Mouse (Mus musculus): ENCODE measurements around the gene Spon2. TPM values are rescaled to one million over a fixed set of nuclear protein-coding genes. Genes with fewer than 3 reads are reported as not detected.

Gene Spon2
- 4.0 TPM in 1 of 2 replicates, not detected in the other for total RNA-seq (2015; ENCODE audit: low replicate concordance)
- 3.0 TPM in 1 of 2 replicates, not detected in the other for total RNA-seq (2017; ENCODE audit: low replicate concordance)

DNA sequence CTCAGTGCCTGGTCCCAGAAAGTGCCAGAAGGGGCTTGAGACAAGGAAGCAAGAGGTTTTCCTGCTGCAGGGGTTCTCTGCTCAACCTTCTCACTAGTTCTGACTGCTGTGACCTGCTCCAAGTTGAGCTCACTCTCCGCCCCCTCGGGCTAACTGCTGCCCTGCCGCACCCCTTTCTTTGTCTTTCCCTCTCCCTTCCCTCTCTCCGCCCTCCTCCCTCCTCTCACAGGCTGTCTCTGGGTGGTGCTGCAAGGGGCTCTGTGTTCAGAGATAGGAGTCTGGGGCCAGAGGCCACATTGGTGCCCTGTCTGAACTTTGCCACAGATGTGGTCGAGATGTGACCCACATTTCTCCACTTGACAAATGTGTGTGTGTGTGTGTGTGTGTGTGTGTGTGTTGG, at the start of gene Spon2:
Gene Spon2 (minus strand): TSS at position 375 of the 400 bp plus-strand sequence.
- ATAC-seq (replicated peaks; ENCODE audit: low FRiP score, poor library complexity, severe bottlenecking): 0 out of 2 replicates have a peak, but pooled peaks have one; percentile 40

DNA sequence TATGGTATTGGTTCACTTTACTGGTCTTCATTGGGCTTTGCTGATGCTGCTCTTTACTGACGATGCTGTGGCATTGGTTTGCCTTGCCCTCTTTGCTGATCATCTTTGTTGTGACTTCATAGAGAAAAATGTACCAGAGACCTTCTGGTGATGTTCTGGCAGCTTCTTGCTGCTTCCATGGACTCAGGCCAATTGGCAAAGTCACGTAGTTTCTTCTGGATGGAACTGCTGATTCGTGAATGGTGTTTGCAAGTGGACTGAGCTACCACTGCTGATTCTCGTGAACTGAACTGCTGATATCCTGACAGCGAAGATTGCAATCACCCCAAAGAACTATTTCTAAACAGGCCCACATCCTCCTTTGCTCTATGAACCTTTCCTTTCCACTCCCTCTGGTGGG, 36.2 kb upstream of the Spon2 start:
- no peak for ATAC-seq (replicated peaks; ENCODE audit: low FRiP score, poor library complexity, severe bottlenecking)

DNA sequence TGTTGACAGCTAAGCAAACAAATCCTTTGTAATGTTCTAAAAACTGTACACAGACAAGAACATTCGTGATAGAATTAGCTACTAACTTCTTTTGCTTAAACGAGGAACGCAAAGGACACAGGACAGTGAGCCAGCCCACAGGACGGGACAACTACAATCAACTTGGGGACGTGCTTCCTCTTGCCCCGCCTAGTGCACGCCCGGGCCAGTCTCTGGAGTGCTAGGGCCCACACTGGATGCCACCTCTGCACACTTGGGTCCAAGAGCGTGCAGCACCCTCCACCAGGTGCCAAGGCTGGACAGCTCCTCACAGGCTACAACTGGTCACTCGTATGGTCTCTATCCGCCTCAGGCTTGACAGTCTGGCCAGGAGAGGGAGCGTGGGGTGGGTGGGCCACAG, 29.9 kb upstream of the Spon2 start:
- no peak for ATAC-seq (replicated peaks; ENCODE audit: low FRiP score, poor library complexity, severe bottlenecking)

DNA sequence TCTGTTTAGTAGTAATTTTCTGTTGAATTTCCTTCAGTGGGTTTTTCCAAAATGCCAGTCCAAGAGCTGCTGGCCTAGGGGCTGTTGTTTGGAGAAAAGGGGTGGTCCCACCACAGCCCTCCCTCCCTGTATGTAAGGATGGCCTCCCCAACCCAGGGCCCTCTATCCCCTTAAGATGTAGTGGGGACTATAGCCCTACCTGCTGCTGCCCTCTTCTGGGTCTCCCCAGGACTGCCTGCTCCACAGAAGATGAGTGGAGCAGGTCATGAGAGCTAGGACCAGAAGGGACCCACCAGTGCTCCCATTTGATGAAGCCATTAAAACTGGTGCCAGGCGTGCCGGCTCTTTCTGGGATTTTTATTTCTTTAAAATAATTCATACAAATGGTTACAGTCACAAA, 29.1 kb upstream of the Spon2 start:
- ATAC-seq (replicated peaks; ENCODE audit: low FRiP score, poor library complexity, severe bottlenecking): no peak

DNA sequence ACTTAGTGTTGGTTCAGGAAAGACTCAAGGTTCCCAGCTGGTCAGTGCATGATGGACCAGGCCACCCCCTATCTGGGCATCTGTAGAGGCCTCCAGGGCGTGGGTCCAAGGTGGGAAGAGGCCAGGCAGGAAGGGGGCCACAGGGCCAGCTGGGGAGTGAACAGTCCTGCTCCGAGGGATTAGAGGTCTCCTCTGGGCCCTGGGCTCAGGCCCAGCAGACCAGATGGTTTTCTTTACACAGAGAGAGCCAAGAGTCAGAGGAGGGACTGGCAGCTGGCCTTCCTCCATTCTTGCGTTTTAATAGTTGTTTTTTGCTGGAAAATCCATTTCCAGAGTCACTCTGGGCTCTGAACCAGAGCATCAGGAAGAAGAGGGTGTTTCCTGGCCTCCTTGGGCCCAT, 27.4 kb upstream of the Spon2 start:
- no peak for ATAC-seq (replicated peaks; ENCODE audit: low FRiP score, poor library complexity, severe bottlenecking)

DNA sequence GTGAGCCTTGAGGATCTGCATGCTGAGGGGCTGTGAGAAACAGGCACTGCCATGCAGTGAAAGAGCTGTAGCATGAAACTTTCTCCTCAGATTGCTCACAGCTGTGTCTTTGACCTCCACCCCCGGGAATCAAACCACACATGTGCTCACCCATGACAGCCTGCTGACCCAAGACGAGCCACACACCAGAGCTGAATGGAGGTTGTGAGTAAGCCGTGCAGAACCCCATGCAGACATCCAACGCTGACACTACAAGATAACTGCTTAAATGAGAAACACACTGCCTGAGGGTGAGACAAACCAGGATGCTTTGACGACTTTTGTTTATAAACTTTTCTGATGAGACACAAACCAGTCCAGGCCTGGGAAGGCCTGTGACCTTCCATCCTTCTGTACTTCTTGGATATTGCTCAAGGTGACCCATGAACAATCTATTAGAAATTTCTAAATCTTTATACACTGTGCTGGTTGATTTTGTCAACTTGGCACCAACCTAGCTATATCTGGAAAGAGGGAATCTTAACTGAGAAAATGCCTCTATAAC, 26.2 kb upstream of the Spon2 start:
- ATAC-seq (replicated peaks; ENCODE audit: low FRiP score, poor library complexity, severe bottlenecking): no peak

DNA sequence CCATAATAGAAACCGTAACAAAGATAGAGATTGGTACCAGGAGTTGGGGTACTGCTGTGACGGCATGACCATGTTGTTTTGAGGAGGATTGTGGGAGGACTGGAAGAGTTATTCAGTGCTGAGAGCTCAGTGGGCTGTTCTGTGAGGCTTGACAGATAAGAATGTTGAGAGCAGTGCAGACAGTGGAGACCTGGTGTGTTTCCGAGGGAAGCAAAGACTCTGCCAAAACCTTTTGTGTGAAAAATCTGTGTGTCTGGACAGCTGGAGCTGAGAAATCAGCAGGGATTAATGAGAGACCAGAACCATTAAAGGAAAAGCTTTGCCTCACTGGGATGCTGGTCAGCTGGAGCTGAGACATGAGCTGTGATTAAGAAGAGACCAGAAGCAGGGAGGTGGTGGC, 21.7 kb upstream of the Spon2 start:
- ATAC-seq (replicated peaks; ENCODE audit: low FRiP score, poor library complexity, severe bottlenecking): no peak

DNA sequence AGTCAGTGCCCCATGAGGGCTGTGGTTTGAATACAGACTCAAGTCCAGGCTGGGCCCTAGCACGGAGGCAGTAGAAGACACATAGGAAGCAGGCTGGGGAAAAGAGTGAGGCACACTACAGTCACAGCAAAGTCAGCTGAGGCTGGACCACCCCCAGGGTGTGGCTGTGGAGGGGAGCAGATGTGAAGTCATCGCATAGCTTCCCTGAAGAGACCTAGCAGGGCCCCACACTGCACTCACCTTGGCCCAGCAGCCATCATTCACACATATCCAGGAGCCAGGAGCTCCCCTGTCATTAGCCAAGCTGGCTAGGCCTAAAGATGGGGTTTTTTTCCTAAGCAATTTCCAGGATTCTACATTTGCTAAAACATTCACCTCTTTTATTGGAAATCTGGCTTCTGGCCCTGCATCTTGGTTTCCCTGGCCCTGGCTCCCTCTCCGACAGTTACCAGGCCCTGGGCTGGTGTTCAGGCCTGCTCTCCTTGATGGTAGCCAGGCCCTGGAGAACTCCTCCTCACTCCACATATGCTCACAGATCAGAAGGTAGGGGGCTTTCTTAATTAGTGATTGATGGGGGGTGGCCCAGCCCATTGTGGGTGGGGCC, 21.0 kb upstream of the Spon2 start:
- no peak for ATAC-seq (replicated peaks; ENCODE audit: low FRiP score, poor library complexity, severe bottlenecking)

DNA sequence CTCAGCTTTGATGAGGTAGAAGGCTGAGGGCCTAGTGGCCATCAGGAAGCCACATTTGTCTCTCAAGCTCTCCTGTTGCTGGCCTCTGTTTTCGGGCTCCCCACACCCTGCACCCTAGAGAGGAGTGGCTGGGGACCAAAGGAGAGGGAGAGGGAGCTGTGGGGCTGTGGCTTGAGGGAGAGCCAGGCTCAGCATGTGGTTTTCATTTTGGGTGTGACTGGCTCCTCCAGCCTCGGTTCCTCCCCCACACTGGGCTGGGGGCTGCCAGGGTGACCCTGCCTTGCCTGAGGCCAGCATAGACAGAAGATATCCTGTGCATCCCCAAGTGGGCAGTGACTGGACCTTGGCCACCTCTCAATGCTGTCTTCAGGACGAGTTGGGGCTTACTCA, 20.0 kb upstream of the Spon2 start:
- no peak for ATAC-seq (replicated peaks; ENCODE audit: low FRiP score, poor library complexity, severe bottlenecking)

DNA sequence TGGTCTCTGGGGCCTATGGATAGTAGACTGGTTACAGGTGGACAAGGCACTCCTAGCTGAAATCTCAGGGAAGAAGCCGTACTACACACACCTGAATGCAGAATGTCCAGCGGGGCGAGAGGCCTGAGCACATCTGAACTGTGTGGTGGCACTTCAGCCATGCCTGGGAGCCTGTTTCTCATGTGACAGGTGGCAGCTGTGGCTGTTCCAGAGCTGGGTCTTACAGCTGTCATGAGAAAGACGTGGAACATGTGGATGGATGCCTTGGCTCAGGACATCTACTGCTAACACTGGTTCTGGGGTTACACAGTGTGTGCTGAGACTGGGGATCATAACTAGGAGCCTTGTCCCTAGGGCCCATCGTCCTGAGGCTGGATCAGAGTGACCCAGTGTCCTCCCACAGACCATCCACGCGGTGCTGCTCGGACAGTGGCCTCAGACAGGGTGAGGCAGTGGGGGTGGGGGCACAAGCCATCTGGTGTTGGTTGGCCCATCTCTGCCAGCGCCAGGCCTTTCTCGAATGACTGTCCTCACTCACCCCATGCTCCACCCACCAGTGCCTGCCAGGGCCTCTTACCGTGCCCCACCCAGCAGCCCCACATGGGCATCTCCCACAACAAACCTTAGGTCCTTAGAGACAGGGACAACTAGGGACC, 19.5 kb upstream of the Spon2 start:
- ATAC-seq (replicated peaks; ENCODE audit: low FRiP score, poor library complexity, severe bottlenecking): no peak

DNA sequence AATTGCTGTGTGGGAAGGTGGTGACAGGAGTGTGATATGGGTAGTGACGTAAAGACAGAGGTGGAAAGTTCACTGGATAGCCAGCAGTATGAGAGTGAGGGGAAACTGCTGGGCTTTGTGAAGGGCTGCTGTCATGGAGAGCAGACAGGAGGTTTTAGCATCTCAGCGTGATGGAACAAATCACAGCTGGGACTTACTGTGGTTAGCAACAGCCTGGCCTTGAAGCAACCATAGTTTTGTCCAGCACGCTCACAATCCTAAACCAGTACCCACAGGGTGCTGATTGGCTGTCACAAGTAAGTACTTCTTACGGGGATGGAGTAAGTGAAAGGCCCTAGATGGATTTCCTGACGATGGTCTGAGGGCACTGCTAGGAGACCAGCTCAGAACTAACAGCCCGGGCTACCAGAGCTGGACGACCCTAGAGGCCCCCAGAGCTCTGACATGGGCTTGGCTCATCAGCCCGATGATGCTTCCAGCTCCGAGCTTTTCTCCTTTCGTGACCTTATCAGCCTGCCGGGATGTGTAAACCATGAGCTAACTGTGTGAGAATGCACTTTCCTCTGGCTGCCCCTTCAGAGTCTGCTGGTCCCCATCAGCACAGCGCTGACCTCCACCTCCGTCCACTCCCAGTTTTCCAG, 16.3 kb upstream of the Spon2 start:
- no peak for ATAC-seq (replicated peaks; ENCODE audit: low FRiP score, poor library complexity, severe bottlenecking)

DNA sequence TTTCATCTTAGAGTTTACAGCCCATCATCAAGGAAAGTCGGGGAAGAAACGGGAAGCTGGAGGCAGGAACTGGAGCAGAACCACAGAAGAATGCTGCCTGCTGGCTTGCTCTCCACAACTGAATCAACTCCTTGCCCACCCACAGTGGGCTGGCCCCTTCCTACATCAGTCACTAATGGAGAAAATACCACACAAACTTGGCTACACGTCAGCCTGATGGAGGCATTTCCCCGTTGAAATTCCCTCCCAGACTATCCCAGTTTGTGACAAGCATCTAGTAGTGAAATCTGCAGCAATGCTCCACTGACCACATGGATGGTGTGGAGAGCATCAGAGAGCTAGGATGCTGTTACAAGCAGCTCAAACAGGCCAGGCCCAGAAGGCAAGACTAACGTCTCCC, 14.5 kb upstream of the Spon2 start:
- ATAC-seq (replicated peaks; ENCODE audit: low FRiP score, poor library complexity, severe bottlenecking): no peak

DNA sequence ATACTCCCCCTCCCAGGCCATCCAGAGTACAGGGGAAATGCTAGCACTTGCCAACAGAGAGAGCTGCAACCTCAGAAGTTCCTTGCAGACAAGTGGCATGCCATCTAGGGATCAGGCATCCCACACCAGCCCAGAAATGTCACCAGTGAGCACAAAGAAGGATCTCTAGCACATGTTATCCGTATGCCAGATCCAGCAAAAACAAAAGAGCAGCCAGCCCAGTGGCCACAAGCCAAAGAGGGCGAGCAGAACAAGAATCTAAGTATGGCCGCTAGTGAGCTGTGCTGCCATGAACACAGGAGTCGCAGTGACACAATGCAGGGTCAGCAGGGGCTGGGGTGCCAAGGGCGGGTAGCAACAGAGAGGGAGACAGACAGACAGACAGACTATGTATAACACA, 12.0 kb upstream of the Spon2 start:
- no peak for ATAC-seq (replicated peaks; ENCODE audit: low FRiP score, poor library complexity, severe bottlenecking)

DNA sequence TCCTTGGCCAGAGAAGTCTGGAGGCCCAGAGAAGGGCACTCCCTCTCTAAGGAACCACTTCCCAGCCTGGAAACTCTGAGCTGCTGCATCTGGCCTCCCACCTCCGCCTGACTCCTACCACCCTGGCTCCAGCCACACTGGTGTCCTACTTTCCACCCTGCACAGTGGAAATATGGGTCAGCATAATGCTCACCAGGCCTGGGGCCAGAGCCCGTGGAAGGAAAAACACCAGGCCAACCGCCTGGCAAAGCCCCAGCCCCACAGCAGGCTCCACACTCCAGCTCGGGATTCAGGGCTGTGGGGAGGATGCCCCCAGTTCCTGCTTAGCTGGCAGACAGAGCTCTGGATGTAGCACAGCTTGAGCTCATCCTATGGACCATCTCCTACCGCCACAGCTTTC, 10.2 kb upstream of the Spon2 start:
- no peak for ATAC-seq (replicated peaks; ENCODE audit: low FRiP score, poor library complexity, severe bottlenecking)

DNA sequence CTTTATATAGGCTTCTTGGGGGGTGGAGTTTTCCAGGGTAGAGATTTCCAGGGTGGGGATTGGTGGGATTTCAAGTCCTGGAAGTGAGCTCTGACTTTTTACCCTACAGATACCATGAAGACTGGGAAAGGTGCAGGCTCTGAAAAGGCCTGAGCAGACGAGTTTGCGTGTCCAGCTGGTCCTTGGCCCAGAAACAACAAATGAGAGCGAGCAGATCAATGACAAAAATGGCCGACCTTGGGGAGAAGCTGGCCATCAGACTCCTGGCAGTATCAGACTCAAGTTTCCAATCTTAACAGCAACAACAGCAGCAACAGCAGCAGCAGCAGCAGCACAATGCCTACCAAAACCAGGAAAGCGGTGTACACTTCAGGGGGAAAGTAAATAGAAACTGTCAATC, 7.4 kb upstream of the Spon2 start:
- no peak for ATAC-seq (replicated peaks; ENCODE audit: low FRiP score, poor library complexity, severe bottlenecking)

DNA sequence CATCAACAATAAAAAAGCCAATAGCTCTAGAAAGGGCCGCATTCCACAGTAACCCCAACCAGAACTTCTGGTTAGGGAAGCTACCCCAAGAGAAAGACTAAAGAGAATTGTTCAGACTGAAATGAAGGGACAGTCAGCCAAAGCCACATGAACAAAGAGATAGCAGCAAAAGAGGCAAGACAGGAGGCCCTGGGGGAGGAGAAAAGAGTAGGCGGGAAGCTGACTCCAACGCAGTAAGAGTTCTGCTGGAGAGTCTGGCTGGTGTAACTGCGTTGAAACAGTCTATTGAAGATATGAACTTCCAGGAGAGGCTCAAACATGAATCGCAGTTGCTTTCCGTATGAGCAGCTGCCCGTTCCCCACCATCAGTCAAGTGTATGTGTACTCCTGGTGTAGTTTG, 6.2 kb upstream of the Spon2 start:
- ATAC-seq (replicated peaks; ENCODE audit: low FRiP score, poor library complexity, severe bottlenecking): no peak

DNA sequence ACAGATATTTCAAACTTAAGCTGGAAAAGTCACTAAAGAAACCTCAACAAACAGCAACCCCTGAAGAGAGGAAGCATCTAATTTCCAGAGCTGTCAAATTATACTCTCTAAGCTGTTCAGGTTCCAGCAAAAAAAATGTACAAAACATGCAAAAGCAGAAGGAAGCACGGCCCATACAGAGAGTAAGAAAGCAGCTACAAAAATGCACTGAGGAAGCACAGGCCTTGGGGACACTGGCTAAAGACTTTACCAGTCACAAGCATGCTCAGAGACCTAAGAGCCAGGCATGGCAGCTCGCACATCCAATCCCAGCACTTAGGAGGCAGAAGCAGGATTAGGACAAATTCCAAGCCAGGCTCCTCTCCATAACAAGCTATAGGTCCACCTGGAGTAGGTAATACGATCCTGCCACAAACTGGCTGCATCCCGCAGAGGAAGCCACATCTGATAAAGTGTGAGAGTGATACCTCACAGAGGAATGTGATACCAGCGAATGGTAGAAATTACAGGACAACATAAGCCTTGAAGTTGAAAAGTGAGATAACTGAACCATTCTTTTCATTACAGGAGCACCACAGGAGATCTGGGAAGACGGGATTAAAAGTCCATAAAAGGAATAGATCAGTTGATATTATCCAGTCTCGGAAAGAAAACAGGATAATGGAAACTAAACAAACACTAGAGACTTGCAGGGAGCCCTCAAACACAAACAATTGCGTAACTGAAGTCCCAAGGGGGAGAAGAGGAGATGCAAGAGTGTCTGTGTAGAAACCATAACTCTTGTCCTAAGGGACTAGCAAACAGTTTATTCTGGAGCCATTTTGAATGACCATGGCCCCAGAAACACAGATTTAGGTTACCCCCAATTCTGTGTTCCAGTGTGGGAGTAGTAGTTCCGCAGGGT, 4.8 kb upstream of the Spon2 start:
- ATAC-seq (replicated peaks; ENCODE audit: low FRiP score, poor library complexity, severe bottlenecking): no peak

DNA sequence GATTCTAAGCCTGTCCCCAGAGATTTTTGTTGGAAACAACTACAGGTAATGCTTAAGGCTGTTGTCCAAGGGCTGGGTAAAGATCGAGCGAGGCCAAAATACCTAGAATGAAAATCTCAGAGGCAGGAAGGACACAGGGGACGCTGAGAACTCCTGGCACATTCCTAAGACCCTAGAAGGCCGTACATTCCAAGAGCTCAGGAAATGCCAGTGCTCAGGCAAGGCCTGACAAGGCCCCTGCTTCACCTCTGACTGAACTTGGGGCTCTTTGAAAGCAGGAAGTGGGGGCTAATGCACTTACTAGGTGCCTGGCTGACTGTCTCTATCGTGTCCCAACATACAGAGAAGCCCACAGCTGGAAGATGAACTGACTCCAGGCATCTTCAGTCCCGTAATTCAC, 4.1 kb upstream of the Spon2 start:
- no peak for ATAC-seq (replicated peaks; ENCODE audit: low FRiP score, poor library complexity, severe bottlenecking)

DNA sequence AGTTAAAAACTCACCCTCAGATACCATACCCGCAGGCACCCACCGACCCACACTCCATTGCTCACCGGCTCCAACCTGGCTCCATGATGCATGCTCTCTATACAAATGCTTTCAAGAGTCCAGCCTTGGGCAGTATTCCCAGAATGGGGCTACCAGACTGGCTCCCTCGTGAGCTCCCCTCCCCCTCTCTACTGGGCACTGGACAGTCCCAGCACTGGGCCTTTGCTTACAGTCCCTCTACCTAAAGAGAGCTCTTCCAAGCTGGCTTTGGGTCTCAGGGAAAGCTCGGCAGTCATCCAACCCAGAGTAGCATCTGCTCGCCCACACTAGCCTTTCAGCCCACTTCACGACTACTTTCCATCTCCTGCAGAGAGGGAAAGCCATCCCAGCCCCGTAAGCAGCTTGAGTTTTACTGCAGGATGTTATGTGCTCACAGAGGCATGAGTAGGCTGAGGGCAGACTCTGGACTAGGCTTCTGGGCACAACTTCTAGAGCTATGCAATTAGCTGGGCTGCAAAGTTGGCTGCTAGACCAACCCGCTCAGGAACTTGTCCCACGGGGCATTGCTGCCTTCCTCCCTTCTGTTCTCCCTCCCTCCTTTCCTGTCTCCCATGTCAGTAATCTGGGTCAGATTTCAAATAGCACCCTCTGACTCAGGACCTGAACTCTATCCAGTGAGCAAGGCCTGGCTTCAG, 2.2 kb upstream of the Spon2 start:
- ATAC-seq (replicated peaks; ENCODE audit: low FRiP score, poor library complexity, severe bottlenecking): no peak

DNA sequence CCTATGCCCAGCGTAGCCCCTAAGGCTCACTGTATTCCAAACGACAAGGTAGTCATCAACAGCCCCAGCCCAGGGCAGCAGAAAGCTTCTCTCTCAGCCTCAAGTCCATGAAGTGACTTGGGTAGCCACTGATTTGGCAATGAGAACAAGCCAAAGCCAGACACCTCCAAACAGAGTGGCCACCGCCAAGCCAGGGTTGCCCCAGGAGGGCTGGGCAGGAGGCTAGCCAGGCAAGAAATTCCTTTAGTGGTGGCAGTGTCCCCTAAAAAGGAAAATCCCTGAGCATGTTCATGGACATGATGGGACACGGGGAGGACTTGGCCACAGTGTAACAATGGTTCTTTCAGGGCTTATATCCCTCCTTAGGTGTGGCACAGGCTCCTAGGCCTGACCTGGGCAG, 1.6 kb upstream of the Spon2 start:
- ATAC-seq (replicated peaks; ENCODE audit: low FRiP score, poor library complexity, severe bottlenecking): no peak

All from erythroblast, adult 5-6 weeks (primary cell).